Mouse (Mus musculus) embryo, embryonic 9.5 days (tissue): ENCODE measurements around the gene Abcd2.

Source experiments
- DNase-seq: peaks from one replicate; pipeline ENCODE4 v3.0.0-alpha.2; 2017; ENCODE audit errors: extremely low spot score

Gene Abcd2

GRCm38 (mm10) chr15:91163454-91163853 is 28.1 kb downstream of the Abcd2 start:
- DNase-seq = no peak

- no peak for DNase-seq
These were observed 30.4 kb downstream of the Abcd2 start for GRCm38 (mm10) chr15:91161153-91161552.

GRCm38 (mm10) chr15:91153311-91153710 is 38.3 kb downstream of the Abcd2 start:
- DNase-seq = no peak

GRCm38 (mm10) chr15:91152592-91152991 is 39.0 kb downstream of the Abcd2 start:
- no peak for DNase-seq

DNA sequence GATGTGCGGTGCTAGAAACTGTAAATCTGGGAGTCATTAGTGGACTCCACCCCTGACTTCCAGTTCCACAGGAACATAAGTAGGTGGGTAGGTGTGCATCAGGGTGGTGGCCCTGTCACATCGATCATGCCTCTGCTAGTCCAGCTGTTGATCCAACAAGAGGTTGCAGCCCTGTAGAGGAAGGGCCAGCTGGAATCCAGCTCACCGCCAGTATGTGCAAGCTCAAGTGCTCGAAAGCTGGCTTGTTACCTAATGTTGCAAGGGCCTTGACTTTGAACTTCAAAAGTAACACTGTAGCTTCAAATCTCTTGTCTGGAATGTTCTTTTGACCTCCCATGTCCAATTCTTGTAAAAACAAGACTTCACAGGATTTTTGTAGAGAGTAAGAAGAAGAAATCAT is 67.0 kb downstream of the Abcd2 start:
- peak; percentile 8 for DNase-seq

GRCm38 (mm10) chr15:91112555-91113209 is 78.9 kb downstream of the Abcd2 start:
- no peak for DNase-seq

DNA sequence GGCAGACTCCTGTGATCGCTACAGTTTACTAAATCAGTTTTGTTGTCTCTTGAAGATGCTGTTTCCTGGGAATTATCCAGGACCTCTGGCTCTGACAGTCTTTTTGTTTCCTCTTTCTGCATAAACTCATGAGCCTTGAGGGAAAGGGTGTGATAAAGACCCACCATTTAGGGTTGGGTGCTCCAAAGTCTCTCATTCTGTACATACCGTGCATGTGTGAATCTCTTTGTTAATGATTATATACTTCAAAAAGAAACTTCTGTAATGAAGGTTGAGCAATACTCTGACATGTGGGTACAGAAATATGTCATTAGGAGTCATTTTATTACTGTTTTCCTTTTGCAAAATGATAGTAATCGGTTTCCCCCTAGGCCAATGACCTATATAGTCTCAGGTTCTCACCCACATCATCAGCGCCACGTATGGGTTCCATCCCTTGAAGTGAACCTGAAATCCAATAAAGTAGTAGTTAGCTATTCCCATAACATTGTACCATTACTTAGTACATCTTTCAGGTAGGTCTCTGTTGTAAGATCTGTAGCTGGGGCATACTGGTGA is 83.4 kb downstream of the Abcd2 start:
- no peak for DNase-seq

DNA sequence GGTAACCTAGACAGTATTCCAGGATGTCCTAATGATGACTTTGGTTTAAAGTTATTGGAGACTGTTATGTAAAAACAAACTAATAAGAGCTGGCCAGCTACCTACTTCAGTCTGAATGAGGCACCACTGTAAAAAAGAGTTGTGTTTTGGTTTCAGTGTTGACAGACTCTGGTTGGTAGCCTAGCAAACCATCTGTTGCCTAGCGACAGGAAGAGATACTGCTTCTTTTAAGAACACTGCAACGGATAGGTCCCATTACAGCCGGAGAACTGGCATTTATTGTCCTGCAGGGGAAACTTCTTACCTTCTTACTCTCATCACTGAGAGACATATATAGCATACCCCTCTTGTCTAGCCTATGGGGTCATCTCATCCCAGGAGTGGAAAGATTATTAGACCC is 86.7 kb downstream of the Abcd2 start:
- DNase-seq = no peak

GRCm38 (mm10) chr15:91104276-91104675 is 87.3 kb downstream of the Abcd2 start:
- DNase-seq = no peak

GRCm38 (mm10) chr15:91103814-91104213 is 87.8 kb downstream of the Abcd2 start:
- DNase-seq = no peak

DNA sequence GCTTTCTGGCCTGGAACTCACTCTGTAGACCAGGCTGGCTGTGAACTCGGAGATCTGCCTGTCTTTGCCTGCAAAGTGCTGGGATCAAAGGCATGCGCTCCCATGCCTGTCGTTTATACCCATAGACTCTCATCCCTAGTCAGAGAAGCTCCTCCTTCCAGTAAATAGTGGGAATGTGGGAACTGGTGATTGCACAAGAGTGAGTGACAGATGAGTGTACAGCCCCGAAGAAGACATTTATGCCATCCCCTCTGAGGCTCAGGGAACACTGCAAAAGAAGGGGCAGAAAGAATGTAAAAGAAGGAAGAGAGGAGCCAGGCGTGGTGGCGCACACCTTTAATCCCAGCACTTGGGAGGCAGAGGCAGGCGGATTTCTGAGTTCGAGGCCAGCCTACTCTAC is 88.3 kb downstream of the Abcd2 start:
- no peak for DNase-seq

- no peak for DNase-seq
These were observed 95.0 kb downstream of the Abcd2 start for GRCm38 (mm10) chr15:91096606-91097005.
